ENCODE assay signal across 1 mouse cellular context in genomic region chr8:86593099-86593498, GRCm38 (mm10).
TF ChIP-seq lines count a peak whose summit lies in the region.

No protein-coding gene starts in this region.

TF ChIP-seq in CH12.LX, 34 proteins besides CTCF, POLR2A, EP300 and RAD21 (continued from another document):
- no peak for TF ChIP-seq MAZ (IDR thresholded peaks at IDR 0.05; ENCODE audit: low read depth, low read length)
- TF ChIP-seq POLR2AphosphoS2 (IDR thresholded peaks at IDR 0.05; ENCODE audit: low read depth, low read length): no peak
- TF ChIP-seq USF2 (conservative IDR thresholded peaks at IDR 0.05; ENCODE audit: low read depth, low read length): no peak
- TF ChIP-seq RCOR1 (conservative IDR thresholded peaks at IDR 0.05; ENCODE audit: low read depth, low read length): no peak
- TF ChIP-seq PAX5 (IDR thresholded peaks at IDR 0.05; ENCODE audit: low read length): no peak
- no peak for TF ChIP-seq E2F4 (IDR thresholded peaks at IDR 0.05; ENCODE audit: insufficient replicate concordance, low read depth, low read length)
- TF ChIP-seq ELF1 (IDR thresholded peaks at IDR 0.05; ENCODE audit: low read depth, low read length): no peak
